8 mouse cellular contexts compared by ENCODE assay signal in the genomic region with DNA sequence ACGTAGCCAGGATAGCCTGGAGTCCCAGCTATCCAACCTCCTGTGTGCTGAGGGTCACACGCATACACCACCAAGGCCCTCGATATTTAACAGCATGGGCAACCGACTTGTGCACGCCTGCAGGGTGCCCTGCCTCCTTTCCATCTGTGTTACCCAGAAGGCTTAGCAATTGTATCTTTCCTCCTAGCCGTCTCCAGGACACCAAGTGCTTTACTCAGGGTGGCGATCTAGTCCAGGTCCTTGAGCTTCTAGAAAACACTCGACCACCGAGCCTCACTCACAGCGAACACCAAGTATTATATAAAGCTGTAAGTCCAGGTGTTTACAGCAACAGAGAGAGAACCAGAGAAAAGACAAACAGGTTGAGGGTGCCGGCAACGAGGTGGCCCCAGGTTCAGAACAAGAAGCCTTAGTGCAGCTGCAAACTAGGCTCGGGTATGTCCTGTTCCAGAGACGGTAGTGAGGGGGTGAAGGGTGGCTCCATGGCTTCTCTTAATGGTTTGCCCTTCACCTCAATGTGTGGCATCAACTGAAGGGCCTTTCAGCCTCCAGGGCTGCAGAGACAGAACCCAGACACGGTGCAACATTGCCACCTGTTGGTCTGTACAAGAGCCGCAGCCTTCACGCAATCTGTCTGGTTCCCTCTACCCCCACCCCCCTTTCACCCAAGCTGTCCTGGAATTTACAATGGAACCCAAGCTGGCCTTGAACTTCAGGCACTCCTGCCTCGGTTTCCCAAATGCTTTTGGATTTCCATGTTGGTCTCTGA. TPM values are rescaled to one million over a fixed set of nuclear protein-coding genes. Genes with fewer than 3 reads are reported as not detected.
DNase-seq lines count a peak whose midpoint lies in the region; ATAC-seq and TF ChIP-seq lines count a peak whose summit lies in the region.

No protein-coding gene starts in this region.

- peak; percentile 54; the same call in 1 of the 2 replicates for ATAC-seq in midbrain, embryonic 12.5 days (ENCODE audit: low FRiP score, low read depth)

- TF ChIP-seq EP300 in heart, adult 2 months (IDR thresholded peaks at IDR 0.05; ENCODE audit: insufficient read depth, low read depth, low read length): peak; percentile 73; the same call in 1 of the 2 replicates

- H3K27ac ChIP-seq in heart, adult 2 months: no peak overlapping the region
- H3K27ac ChIP-seq in heart, embryonic 10.5 days: no peak overlapping the region
- H3K27ac ChIP-seq in cerebellum, adult 2 months (ENCODE audit: insufficient read depth, low read length): no peak overlapping the region
- H3K27ac ChIP-seq in midbrain, embryonic 12.5 days (replicated peaks): no peak overlapping the region

- no peaks in the 10 kb centered on the region for H3K36me3 ChIP-seq in heart, adult 2 months (ENCODE audit: control insufficient read depth, insufficient read depth, low read length)
- H3K36me3 ChIP-seq in heart, embryonic 10.5 days: no peaks in the 10 kb centered on the region
- no peaks in the 10 kb centered on the region for H3K36me3 ChIP-seq in midbrain, embryonic 12.5 days

- TF ChIP-seq CTCF in heart, adult 2 months (IDR thresholded peaks at IDR 0.05): peak; percentile 90
- TF ChIP-seq CTCF in cerebellum, adult 2 months (IDR thresholded peaks at IDR 0.05; ENCODE audit: borderline replicate concordance, insufficient read depth, low read depth, low read length): peak; percentile 98

- no peak overlapping the region for H3K9ac ChIP-seq in heart, adult 2 months (ENCODE audit: low read depth, low read length)
- no peak overlapping the region for H3K9ac ChIP-seq in midbrain, embryonic 12.5 days (replicated peaks)

- DNase-seq in heart, adult 2 months: peak; percentile 73 to 78
- DNase-seq in heart, embryonic 10.5 days (ENCODE audit: low spot score): no peak
- DNase-seq in cerebellum, adult 2 months: peak; percentile 84 to 86
- DNase-seq in forelimb bud, embryonic 11.5 days (ENCODE audit: low read depth, low spot score): peak; percentile 86
- peak; percentile 89 for DNase-seq in induced T-regulatory cell, adult 2 months (ENCODE audit: low read depth)
- DNase-seq in left cerebral cortex, postnatal 25 days (ENCODE audit: low spot score in 2 of 2): peak; percentile 81 to 83
- DNase-seq in spleen, adult 12 weeks (ENCODE audit: low spot score): peak; percentile 50

- no peak for TF ChIP-seq POLR2A in heart, adult 2 months (IDR thresholded peaks at IDR 0.05; ENCODE audit: insufficient read depth, low read depth, low read length)
- no peak for TF ChIP-seq POLR2A in cerebellum, adult 2 months (IDR thresholded peaks at IDR 0.05; ENCODE audit: borderline replicate concordance, insufficient read depth, low read length)

- WGBS in heart, adult 2 months: 41% methylated on average over 18 of the region's 18 CpGs
- WGBS in heart, embryonic 10.5 days: 43% methylated on average over 18 of the region's 18 CpGs
- WGBS in cerebellum, adult 2 months: 30% methylated on average over 18 of the region's 18 CpGs
- 56% methylated on average over 18 of the region's 18 CpGs for WGBS in midbrain, embryonic 12.5 days

- no peaks in the 10 kb centered on the region; the same call in 1 of the 2 replicates for H3K4me1 ChIP-seq in heart, adult 2 months (ENCODE audit: control insufficient read depth, insufficient read depth, low read length)
- peaks cover 10% of the 10 kb centered on the region for H3K4me1 ChIP-seq in heart, embryonic 10.5 days
- H3K4me1 ChIP-seq in cerebellum, adult 2 months (ENCODE audit: control insufficient read depth, insufficient read depth, low read length): peaks cover 8% of the 10 kb centered on the region; the same call in 1 of the 2 replicates
- H3K4me1 ChIP-seq in midbrain, embryonic 12.5 days: peaks cover 6% of the 10 kb centered on the region; the same call in 1 of the 2 replicates

- intact Hi-C loops in heart, adult 2 months (cut with DNase I): loop anchor here (1.0 kb wide), 1 partner anchor 278 kb away; no protein-coding TSS in a partner anchor
- intact Hi-C loops in left cerebral cortex, postnatal 25 days (cut with DNase I): loop anchor here (2.0 kb wide), 2 partner anchors 280 to 288 kb away; partner anchors contain the start of gene 4930451I11Rik

- H3K79me2 ChIP-seq in heart, adult 2 months (replicated peaks; ENCODE audit: control insufficient read depth, insufficient read depth, low read length): no peaks in the 10 kb centered on the region

- H3K27me3 ChIP-seq in heart, adult 2 months (ENCODE audit: control insufficient read depth, insufficient read depth, low read length): no peaks in the 10 kb centered on the region
- H3K27me3 ChIP-seq in heart, embryonic 10.5 days (ENCODE audit: insufficient read depth, poor library complexity, severe bottlenecking): peaks cover 28% of the 10 kb centered on the region
- H3K27me3 ChIP-seq in cerebellum, adult 2 months (ENCODE audit: control insufficient read depth, insufficient read depth, low read length): no peaks in the 10 kb centered on the region
- peaks cover 5% of the 10 kb centered on the region; the same call in 1 of the 2 replicates for H3K27me3 ChIP-seq in midbrain, embryonic 12.5 days

- H3K4me3 ChIP-seq in heart, adult 2 months: no peak overlapping the region
- H3K4me3 ChIP-seq in heart, embryonic 10.5 days: no peak overlapping the region
- H3K4me3 ChIP-seq in cerebellum, adult 2 months (replicated peaks; ENCODE audit: insufficient read depth, low read depth, low read length): no peak overlapping the region
- no peak overlapping the region for H3K4me3 ChIP-seq in midbrain, embryonic 12.5 days

- H3K9me3 ChIP-seq in heart, embryonic 10.5 days: no peaks in the 10 kb centered on the region
- no peaks in the 10 kb centered on the region for H3K9me3 ChIP-seq in midbrain, embryonic 12.5 days

- H3K4me2 ChIP-seq in midbrain, embryonic 12.5 days (replicated peaks): no peak overlapping the region

RNA-seq across cellular contexts. Expression of gene Qprt, which starts 11.6 kb away (rescaled TPM):
- not detected for total RNA-seq in heart, adult 2 months (2021)
- polyA plus RNA-seq in heart, adult 2 months (2012; rRNA removed): 0.25 and 0.32 TPM in 2 replicates
- 7.2 and 14.5 TPM in 2 replicates for polyA plus RNA-seq in heart, embryonic 10.5 days (2016; fragmentation: Nextera tagmentation; extraction: Ambion mirVana)
- 2.1 and 2.2 TPM in 2 replicates for polyA plus RNA-seq in cerebellum, adult 2 months (2012; rRNA removed)
- total RNA-seq in left cerebral cortex, postnatal 25 days (2021): under 1 TPM in 1 of 2 experiments, not detected in 1; 0.55 TPM
- polyA plus RNA-seq in midbrain, embryonic 12.5 days (2016; fragmentation: Nextera tagmentation; extraction: Ambion mirVana): 2.5 and 4.2 TPM in 2 replicates

RNA-seq across cellular contexts. Expression of gene AI467606, which starts 19.3 kb away (rescaled TPM):
- 1 to 10 TPM; 1.5 to 2.1 TPM for total RNA-seq in heart, adult 2 months (2021)
- 2.7 and 4.7 TPM in 2 replicates for polyA plus RNA-seq in heart, adult 2 months (2012; rRNA removed)
- polyA plus RNA-seq in heart, embryonic 10.5 days (2016; fragmentation: Nextera tagmentation; extraction: Ambion mirVana): 0.73 and 1.0 TPM in 2 replicates
- 1.4 and 2.1 TPM in 2 replicates for polyA plus RNA-seq in cerebellum, adult 2 months (2012; rRNA removed)
- 1 to 10 TPM; 1.2 to 1.4 TPM for total RNA-seq in left cerebral cortex, postnatal 25 days (2021)
- 1.1 and 1.5 TPM in 2 replicates for polyA plus RNA-seq in midbrain, embryonic 12.5 days (2016; fragmentation: Nextera tagmentation; extraction: Ambion mirVana)

RNA-seq across cellular contexts. Expression of gene Zg16, which starts 23.3 kb away (rescaled TPM):
- total RNA-seq in heart, adult 2 months (2021): not detected
- not detected in 2 replicates for polyA plus RNA-seq in heart, adult 2 months (2012; rRNA removed)
- not detected in 2 replicates for polyA plus RNA-seq in heart, embryonic 10.5 days (2016; fragmentation: Nextera tagmentation; extraction: Ambion mirVana)
- polyA plus RNA-seq in cerebellum, adult 2 months (2012; rRNA removed): 0.34 TPM in 1 of 2 replicates, not detected in the other
- not detected for total RNA-seq in left cerebral cortex, postnatal 25 days (2021)
- not detected in 2 replicates for polyA plus RNA-seq in midbrain, embryonic 12.5 days (2016; fragmentation: Nextera tagmentation; extraction: Ambion mirVana)

RNA-seq across cellular contexts. Expression of gene Spn, which starts 27.2 kb away (rescaled TPM):
- total RNA-seq in heart, adult 2 months (2021): under 1 TPM; 0.78 to 0.80 TPM
- polyA plus RNA-seq in heart, adult 2 months (2012; rRNA removed): 1.1 and 2.9 TPM in 2 replicates
- 0.06 and 0.50 TPM in 2 replicates for polyA plus RNA-seq in heart, embryonic 10.5 days (2016; fragmentation: Nextera tagmentation; extraction: Ambion mirVana)
- 0.16 and 0.18 TPM in 2 replicates for polyA plus RNA-seq in cerebellum, adult 2 months (2012; rRNA removed)
- total RNA-seq in left cerebral cortex, postnatal 25 days (2021): under 1 TPM; 0.09 to 0.14 TPM
- polyA plus RNA-seq in midbrain, embryonic 12.5 days (2016; fragmentation: Nextera tagmentation; extraction: Ambion mirVana): 0.10 and 0.13 TPM in 2 replicates
